In genomic region chr7:34165999-34166398, GRCm38 (mm10) we compare ENCODE assay signal across 17 mouse cellular contexts. TPM values are rescaled to one million over a fixed set of nuclear protein-coding genes. Genes with fewer than 3 reads are reported as not detected.
A peak's percentile ranks its signal among the peaks of the same experiment; 100 is the strongest.
DNase-seq lines count a peak whose midpoint lies in the region; ATAC-seq and TF ChIP-seq lines count a peak whose summit lies in the region.
"Had no signal": no experiment of that assay in that cellular context is flagged by ENCODE, and none has a peak within 500 bp of the region (broad histone marks: within the 10 kb centered on the region; RNA-seq: fewer than 3 reads in every experiment).

No protein-coding gene starts in this region.

- H3K4me2 ChIP-seq in limb, embryonic 13.5 days (replicated peaks), result peak overlapping the region; percentile 90; the same call in 1 of the 2 replicates
- H3K4me2 ChIP-seq in liver, embryonic 15.5 days, result peak overlapping the region; percentile 52; the same call in 1 of the 2 replicates
- no peak overlapping the region for H3K4me2 ChIP-seq in neural tube, embryonic 15.5 days
- H3K4me2 ChIP-seq: intestine, embryonic 15.5 days had no signal

- no peak overlapping the region for H3K27ac ChIP-seq in limb, embryonic 13.5 days
- H3K27ac ChIP-seq in limb, embryonic 10.5 days, result no peak overlapping the region
- peak overlapping the region; percentile 30; the same call in 1 of the 2 replicates for H3K27ac ChIP-seq in ES-E14 (ENCODE audit: insufficient read depth, low read depth, low read length, poor library complexity, severe bottlenecking)
- no peak overlapping the region for H3K27ac ChIP-seq in liver, embryonic 15.5 days (replicated peaks)
- no peak overlapping the region for H3K27ac ChIP-seq in neural tube, embryonic 15.5 days (replicated peaks)
- H3K27ac ChIP-seq: intestine, embryonic 15.5 days; left cerebral cortex, adult 2 months had no signal

- no peaks in the 10 kb centered on the region for H3K9me3 ChIP-seq in limb, embryonic 13.5 days
- H3K9me3 ChIP-seq in limb, embryonic 10.5 days (replicated peaks), result no peaks in the 10 kb centered on the region
- H3K9me3 ChIP-seq in E14TG2a.4 (ENCODE audit: low read length) (no peaks in the 10 kb centered on the region), ES-E14 (ENCODE audit: control insufficient read depth, insufficient read depth, low read depth, low read length) (no peaks in the 10 kb centered on the region)
- H3K9me3 ChIP-seq in liver, embryonic 15.5 days (replicated peaks), result no peaks in the 10 kb centered on the region
- H3K9me3 ChIP-seq in neural tube, embryonic 15.5 days (replicated peaks), result no peaks in the 10 kb centered on the region
- H3K9me3 ChIP-seq: intestine, embryonic 15.5 days had no signal

- no peak overlapping the region for H3K9ac ChIP-seq in limb, embryonic 13.5 days
- H3K9ac ChIP-seq in ES-E14 (ENCODE audit: insufficient read depth, low read depth, low read length, poor library complexity, severe bottlenecking), result peak overlapping the region; percentile 75
- H3K9ac ChIP-seq in liver, embryonic 15.5 days, result no peak overlapping the region
- no peak overlapping the region for H3K9ac ChIP-seq in neural tube, embryonic 15.5 days (replicated peaks)
- H3K9ac ChIP-seq: forebrain, postnatal 0 days; intestine, embryonic 15.5 days had no signal

- peaks cover 10% of the 10 kb centered on the region for H3K4me1 ChIP-seq in limb, embryonic 13.5 days
- H3K4me1 ChIP-seq in limb, embryonic 10.5 days, result peaks cover 11% of the 10 kb centered on the region; the same call in 1 of the 2 replicates
- H3K4me1 ChIP-seq in E14TG2a.4 (replicated peaks; ENCODE audit: low read depth, low read length), result peaks cover 69% of the 10 kb centered on the region
- peaks cover 5 to 10% of the 10 kb centered on the region in 2 experiments; a peak in 1 of 4 replicates for H3K4me1 ChIP-seq in ES-E14 (ENCODE audit: control insufficient read depth in 2 of 2, insufficient read depth in 2 of 2, low read length in 2 of 2, poor library complexity in 1 of 2)
- peaks cover 26% of the 10 kb centered on the region for H3K4me1 ChIP-seq in liver, embryonic 15.5 days (replicated peaks)
- peaks cover 22% of the 10 kb centered on the region for H3K4me1 ChIP-seq in neural tube, embryonic 15.5 days
- H3K4me1 ChIP-seq: intestine, embryonic 15.5 days had no signal

- in situ Hi-C loops in ES-E14 (cut with MboI; ENCODE audit: low sequenced_read_pairs in 2 of 2, unreplicated experiment in 2 of 2), result no loop called here

- DNase-seq in limb, embryonic 10.5 days (ENCODE audit: low spot score), result no peak
- DNase-seq in ES-E14 (ENCODE audit: low read depth, low spot score), result no peak
- no peak for DNase-seq in urinary bladder, postnatal 10 days (ENCODE audit: low spot score)
- DNase-seq: cerebellum, postnatal 36 days; forebrain, postnatal 0 days; heart, adult 11 months; kidney, postnatal 10 days; lung, postnatal 10 days; right cerebral cortex, postnatal 25 days had no signal

- peaks cover 42% of the 10 kb centered on the region for H3K36me3 ChIP-seq in limb, embryonic 13.5 days
- H3K36me3 ChIP-seq in limb, embryonic 10.5 days, result peaks cover 54% of the 10 kb centered on the region
- H3K36me3 ChIP-seq in E14TG2a.4 (ENCODE audit: insufficient read depth, low read length) (peaks cover 52% of the 10 kb centered on the region), ES-E14 (ENCODE audit: control insufficient read depth, insufficient read depth, low read length, poor library complexity, severe bottlenecking) (peaks cover 38% of the 10 kb centered on the region)
- peaks cover 48% of the 10 kb centered on the region for H3K36me3 ChIP-seq in liver, embryonic 15.5 days (replicated peaks)
- peaks cover 38% of the 10 kb centered on the region for H3K36me3 ChIP-seq in neural tube, embryonic 15.5 days

- no peak overlapping the region for H3K4me3 ChIP-seq in limb, embryonic 13.5 days
- H3K4me3 ChIP-seq in limb, embryonic 10.5 days, result no peak overlapping the region
- peak overlapping the region; percentile 98 for H3K4me3 ChIP-seq in E14TG2a.4 (replicated peaks; ENCODE audit: low read length)
- peak overlapping the region; percentile 64 to 88 for H3K4me3 ChIP-seq in ES-E14 (ENCODE audit: insufficient read depth in 1 of 2, low read depth in 1 of 2, low read length in 2 of 2, poor library complexity in 1 of 2, severe bottlenecking in 1 of 2)
- 0 out of 2 replicates have a peak overlapping the region, but pooled peaks have one; percentile 24 for H3K4me3 ChIP-seq in liver, embryonic 15.5 days (replicated peaks)
- H3K4me3 ChIP-seq in neural tube, embryonic 15.5 days (replicated peaks), result no peak overlapping the region
- H3K4me3 ChIP-seq: intestine, embryonic 15.5 days; left cerebral cortex, adult 2 months had no signal

- peak; percentile 17 for TF ChIP-seq CTCF in E14TG2a.4 (conservative IDR thresholded peaks at IDR 0.05; ENCODE audit: low read length)

- no peak for ATAC-seq in limb, embryonic 13.5 days (ENCODE audit: low FRiP score, low read depth)
- no peak for ATAC-seq in liver, embryonic 15.5 days (ENCODE audit: insufficient read depth)
- no peak for ATAC-seq in neural tube, embryonic 15.5 days (ENCODE audit: low FRiP score)
- ATAC-seq: CD4-positive, CD25-positive, alpha-beta regulatory T cell, adult 4 months; forebrain, postnatal 0 days; intestine, embryonic 15.5 days; Patski had no signal

- no peaks in the 10 kb centered on the region for H3K27me3 ChIP-seq in limb, embryonic 13.5 days
- no peaks in the 10 kb centered on the region for H3K27me3 ChIP-seq in limb, embryonic 10.5 days (ENCODE audit: low read depth, poor library complexity, severe bottlenecking)
- no peaks in the 10 kb centered on the region for H3K27me3 ChIP-seq in E14TG2a.4 (ENCODE audit: insufficient read depth, low read length)
- no peaks in the 10 kb centered on the region for H3K27me3 ChIP-seq in liver, embryonic 15.5 days
- no peaks in the 10 kb centered on the region for H3K27me3 ChIP-seq in neural tube, embryonic 15.5 days (replicated peaks)
- H3K27me3 ChIP-seq: intestine, embryonic 15.5 days; Patski had no signal

- WGBS in limb, embryonic 13.5 days, result 81% methylated on average over 3 of the region's 3 CpGs
- 87% methylated on average over 3 of the region's 3 CpGs for WGBS in limb, embryonic 10.5 days
- WGBS in liver, embryonic 15.5 days (ENCODE audit: insufficient replicate concordance), result 76% methylated on average over 3 of the region's 3 CpGs
- WGBS in neural tube, embryonic 15.5 days, result 80% methylated on average over 3 of the region's 3 CpGs

TF ChIP-seq in ES-E14, 5 proteins besides CTCF, POLR2A, EP300 and RAD21:
- TF ChIP-seq MAFK (IDR thresholded peaks at IDR 0.05; ENCODE audit: insufficient read depth, low read depth, low read length), result no peak
- no peak for TF ChIP-seq ZC3H11A (IDR thresholded peaks at IDR 0.05; ENCODE audit: borderline replicate concordance, low read depth, low read length)
- TF ChIP-seq ZNF384 (IDR thresholded peaks at IDR 0.05; ENCODE audit: low read depth, low read length), result 0 out of 2 replicates have a peak, but pooled peaks have one; percentile 15
- TF ChIP-seq CHD2 (IDR thresholded peaks at IDR 0.05; ENCODE audit: low read depth, low read length), result no peak

RNA-seq across cellular contexts. Expression of gene Uba2, which starts 3.4 kb away (rescaled TPM):
- polyA plus RNA-seq in limb, embryonic 13.5 days (2015; fragmentation: Nextera tagmentation; extraction: Ambion mirVana), result 230 and 232 TPM in 2 replicates
- 297 and 310 TPM in 2 replicates for polyA plus RNA-seq in limb, embryonic 10.5 days (2016; fragmentation: Nextera tagmentation; extraction: Ambion mirVana)
- total RNA-seq in ES-E14 (2012; rRNA removed), result 298 and 351 TPM in 2 replicates
- 84.9 and 87.8 TPM in 2 replicates for polyA plus RNA-seq in liver, embryonic 15.5 days (2015; fragmentation: Nextera tagmentation; extraction: Ambion mirVana)
- 157 and 172 TPM in 2 replicates for polyA plus RNA-seq in neural tube, embryonic 15.5 days (2015; fragmentation: Nextera tagmentation; extraction: Ambion mirVana)

RNA-seq across cellular contexts. Expression of gene Pdcd2l, which starts 30.5 kb away (rescaled TPM):
- polyA plus RNA-seq in limb, embryonic 13.5 days (2015; fragmentation: Nextera tagmentation; extraction: Ambion mirVana), result 69.0 and 73.2 TPM in 2 replicates
- polyA plus RNA-seq in limb, embryonic 10.5 days (2016; fragmentation: Nextera tagmentation; extraction: Ambion mirVana), result 75.4 and 88.1 TPM in 2 replicates
- total RNA-seq in ES-E14 (2012; rRNA removed), result 57.7 and 69.2 TPM in 2 replicates
- polyA plus RNA-seq in liver, embryonic 15.5 days (2015; fragmentation: Nextera tagmentation; extraction: Ambion mirVana), result 20.9 and 26.0 TPM in 2 replicates
- polyA plus RNA-seq in neural tube, embryonic 15.5 days (2015; fragmentation: Nextera tagmentation; extraction: Ambion mirVana), result 72.2 and 89.5 TPM in 2 replicates

RNA-seq across cellular contexts. Expression of gene Wtip, which starts 32.9 kb away (rescaled TPM):
- polyA plus RNA-seq in limb, embryonic 13.5 days (2015; fragmentation: Nextera tagmentation; extraction: Ambion mirVana), result 7.5 and 8.5 TPM in 2 replicates
- polyA plus RNA-seq in limb, embryonic 10.5 days (2016; fragmentation: Nextera tagmentation; extraction: Ambion mirVana), result 6.3 and 7.2 TPM in 2 replicates
- total RNA-seq in ES-E14 (2012; rRNA removed), result 68.6 and 96.7 TPM in 2 replicates
- polyA plus RNA-seq in liver, embryonic 15.5 days (2015; fragmentation: Nextera tagmentation; extraction: Ambion mirVana), result 0.33 and 0.76 TPM in 2 replicates
- polyA plus RNA-seq in neural tube, embryonic 15.5 days (2015; fragmentation: Nextera tagmentation; extraction: Ambion mirVana), result 3.5 and 3.8 TPM in 2 replicates
- polyA plus RNA-seq: CD4-positive, CD25-positive, alpha-beta regulatory T cell, adult 4 months had no signal

Comparison
In these comparisons a context has a peak if more than half of its experiments do, and no peak if none do; other contexts are left out.
1. H3K4me3 ChIP-seq: peak in E14TG2a.4 (single experiment), ES-E14 (2 of 2) and liver, embryonic 15.5 days (single experiment); none in limb, embryonic 13.5 days (single experiment), limb, embryonic 10.5 days (single experiment) and neural tube, embryonic 15.5 days (single experiment).